Mouse (Mus musculus) heart, postnatal 0 days (tissue): Measurements from ENCODE around the gene Dnaja4.

Experiments
- CTCF ChIP-seq: IDR thresholded peaks from 2 replicates; pipeline ENCODE4 v1.5.1; 2016; ENCODE audit warnings: antibody characterized with exemption, control low read depth, low read depth
- EP300 ChIP-seq: IDR thresholded peaks from 2 replicates; pipeline ENCODE4 v1.6.1; 2016; ENCODE audit warnings: antibody characterized with exemption, low read depth

GRCm38 (mm10) chr9:54666116-54666515 lies 32.6 kb upstream of the Dnaja4 start:
- no peak for TF ChIP-seq EP300
- TF ChIP-seq CTCF: no peak
